Mouse (Mus musculus) neural tube, embryonic 15.5 days (tissue): ENCODE results near the gene T2. TPM values are rescaled to one million over a fixed set of nuclear protein-coding genes. Genes with fewer than 3 reads are reported as not detected.
"Not testable (repeated sequence)": the region's sequence is repeated elsewhere in the genome, so short reads cannot be mapped to it uniquely, and the experiment has no call there.

Experiments used
- ATAC-seq: fragments of 200-750 bp; cut with Nextera tagmentation; 2 replicates; pipeline ENCODE4 v1.8.0; 2017; ENCODE audit warnings: mild to moderate bottlenecking, moderate TSS enrichment, moderate library complexity; ENCODE audit not compliant: low FRiP score
- H3K27ac ChIP-seq: fragments of 300-500 bp; sonication (generic); replicated peaks from 2 replicates; pipeline ENCODE4 v1.5.1; 2015; ENCODE audit warnings: mild to moderate bottlenecking, inconsistent platforms
- H3K27me3 ChIP-seq: fragments of 300-500 bp; sonication (generic); replicated peaks from 2 replicates; pipeline ENCODE4 v1.6.1; 2015; ENCODE audit warnings: inconsistent platforms
- H3K36me3 ChIP-seq: fragments of 300-500 bp; sonication (generic); 2 replicates; pipeline ENCODE4 v1.6.1; 2015; ENCODE audit warnings: inconsistent platforms
- H3K4me1 ChIP-seq: fragments of 300-500 bp; sonication (generic); 2 replicates; pipeline ENCODE4 v1.6.1; 2015; ENCODE audit warnings: inconsistent platforms
- H3K4me2 ChIP-seq: fragments of 300-500 bp; sonication (generic); 2 replicates; pipeline ENCODE4 v1.6.1; 2015; ENCODE audit warnings: inconsistent platforms, mild to moderate bottlenecking, moderate library complexity
- H3K4me3 ChIP-seq: fragments of 300-500 bp; sonication (generic); replicated peaks from 2 replicates; pipeline ENCODE4 v1.5.1; 2015; ENCODE audit warnings: mild to moderate bottlenecking, inconsistent platforms
- H3K9ac ChIP-seq: fragments of 300-500 bp; sonication (generic); replicated peaks from 2 replicates; pipeline ENCODE4 v1.6.1; 2015; ENCODE audit warnings: mild to moderate bottlenecking, inconsistent platforms
- H3K9me3 ChIP-seq: fragments of 300-500 bp; sonication (generic); replicated peaks from 2 replicates; pipeline ENCODE4 v1.6.1; 2016; ENCODE audit warnings: inconsistent platforms
- WGBS: fragments of 180-500 bp; shearing (Covaris S2); methylation state at CpG from one replicate; pipeline ENCODE4 v1.1.7; 2015; ENCODE audit warnings: mixed read lengths; 5-methylcytosine and 5-hydroxymethylcytosine counted together
- polyA plus RNA-seq: library from polyadenylated mRNA; unstranded; fragments of >200 nt; fragmentation: Nextera tagmentation; extraction: Ambion mirVana; gene quantifications from 2 replicates; pipeline ENCODE4 v1.2.1, GENCODE M21; 2015

T2 gene
- polyA plus RNA-seq, 1 experiment from 2014 or later: 0.79 TPM

DNA sequence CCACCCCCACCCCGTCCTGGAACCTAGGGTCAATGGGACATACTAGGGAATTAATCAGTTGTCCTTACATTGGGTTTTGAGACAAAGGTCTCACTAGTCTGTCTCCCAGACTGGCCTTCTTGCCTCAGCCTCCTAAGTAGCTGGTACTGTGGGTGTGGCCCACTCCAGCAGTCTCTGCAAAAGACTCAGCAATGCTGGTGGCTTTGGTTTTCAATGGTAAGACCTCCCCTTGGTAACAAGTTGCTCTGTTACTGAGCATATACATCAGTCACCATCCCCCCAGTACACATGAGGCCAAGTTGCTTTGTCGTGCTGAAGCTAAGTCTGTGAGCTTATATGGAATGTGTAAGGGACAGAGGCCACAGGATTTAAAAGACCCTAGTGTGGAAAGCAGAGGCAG is 42.2 kb downstream of the T2 start:
- Histone ChIP-seq H3K27ac (no peak overlapping the region), H3K9ac (no peak overlapping the region), H3K36me3 (no peaks in the 10 kb centered on the region), H3K4me1 (no peaks in the 10 kb centered on the region), H3K4me2 (no peak overlapping the region), H3K27me3 (no peaks in the 10 kb centered on the region), H3K9me3 (no peaks in the 10 kb centered on the region), H3K4me3 (no peak overlapping the region)
- ATAC-seq: no peak
- WGBS: 65% methylated on average over 2 of the region's 2 CpGs

DNA sequence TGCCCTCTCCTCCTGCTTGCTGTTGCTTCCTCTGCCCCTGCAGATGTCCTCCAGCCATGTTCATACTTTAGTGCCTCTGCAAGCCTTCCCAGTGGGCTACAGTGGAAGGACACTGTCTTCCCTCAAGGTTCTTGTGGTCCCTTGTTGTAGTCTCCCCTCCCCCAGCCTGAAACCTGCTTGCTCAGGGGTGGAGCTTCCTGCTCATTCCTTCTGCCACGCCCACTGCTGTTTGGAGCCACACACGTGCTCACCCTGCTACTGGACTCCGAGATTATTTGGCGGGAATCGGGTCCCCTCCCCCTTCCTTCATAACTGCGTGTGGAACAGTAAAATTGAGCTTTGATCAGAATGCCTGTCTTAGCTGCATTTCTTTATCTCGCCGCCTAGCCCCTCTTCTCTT is 48.1 kb downstream of the T2 start:
- peaks cover 10% of the 10 kb centered on the region for H3K4me1 ChIP-seq
- not testable (repeated sequence) for H3K9me3 ChIP-seq, H3K4me3 ChIP-seq, H3K4me2 ChIP-seq, H3K27me3 ChIP-seq, ATAC-seq, H3K27ac ChIP-seq, H3K36me3 ChIP-seq, H3K9ac ChIP-seq
- 57% methylated on average over 8 of the region's 8 CpGs for WGBS

DNA sequence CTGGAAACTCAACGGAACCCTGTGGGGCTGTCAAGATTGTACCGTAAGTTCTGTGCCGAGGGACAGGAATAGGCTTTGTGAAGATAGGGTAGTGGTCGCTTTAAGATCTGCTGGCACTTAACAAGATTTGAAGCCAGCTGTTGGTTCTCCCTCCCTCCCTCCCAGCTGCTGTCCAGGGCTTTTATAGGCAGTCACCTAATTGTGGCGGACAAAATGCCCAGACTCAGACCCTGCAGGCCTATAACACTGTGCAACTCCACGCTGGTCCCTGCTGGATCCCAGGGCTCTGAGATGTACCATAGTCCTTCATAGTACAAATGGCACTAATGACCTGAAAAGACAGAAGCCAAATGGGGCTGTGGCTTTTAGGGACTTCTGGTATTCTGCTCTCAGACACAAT is 50.5 kb downstream of the T2 start:
- ATAC-seq: no peak

DNA sequence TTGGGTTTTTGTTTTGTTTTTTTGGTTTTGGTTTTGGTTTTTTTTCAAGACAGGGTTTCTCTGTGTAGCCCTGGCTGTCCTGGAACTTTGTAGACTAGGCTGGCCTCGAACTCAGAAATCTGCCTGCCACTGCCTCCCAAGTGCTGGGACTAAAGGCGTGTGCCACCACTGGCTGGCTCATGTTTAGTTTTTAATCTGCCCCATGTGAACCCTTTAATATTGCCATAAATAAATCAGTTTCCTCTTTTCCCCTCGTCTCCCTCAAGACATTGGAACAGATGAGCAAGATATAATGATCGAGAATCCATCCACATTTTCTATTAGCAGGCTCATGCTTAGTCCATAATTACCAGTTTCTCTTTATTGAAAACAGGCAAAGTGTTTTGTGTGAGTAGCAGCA is 52.2 kb downstream of the T2 start:
- H3K27me3 ChIP-seq, H3K27ac ChIP-seq, H3K4me3 ChIP-seq, H3K36me3 ChIP-seq, H3K4me2 ChIP-seq, H3K9me3 ChIP-seq, H3K9ac ChIP-seq, ATAC-seq: not testable (repeated sequence)
- peaks cover 13% of the 10 kb centered on the region for H3K4me1 ChIP-seq
- WGBS: 53% methylated on average over 4 of the region's 4 CpGs

More for the DNA sequence above, 50.5 kb downstream of the T2 start:
- Histone ChIP-seq H3K4me1 (peaks cover 13% of the 10 kb centered on the region), H3K27me3 (0 out of 2 replicates have a peak, but pooled peaks cover 2% of the 10 kb centered on the region), H3K4me3 (no peak overlapping the region), H3K9me3 (no peaks in the 10 kb centered on the region), H3K4me2 (no peak overlapping the region), H3K9ac (no peak overlapping the region), H3K27ac (no peak overlapping the region), H3K36me3 (no peaks in the 10 kb centered on the region)
- 22% methylated on average over 6 of the region's 6 CpGs for WGBS

DNA sequence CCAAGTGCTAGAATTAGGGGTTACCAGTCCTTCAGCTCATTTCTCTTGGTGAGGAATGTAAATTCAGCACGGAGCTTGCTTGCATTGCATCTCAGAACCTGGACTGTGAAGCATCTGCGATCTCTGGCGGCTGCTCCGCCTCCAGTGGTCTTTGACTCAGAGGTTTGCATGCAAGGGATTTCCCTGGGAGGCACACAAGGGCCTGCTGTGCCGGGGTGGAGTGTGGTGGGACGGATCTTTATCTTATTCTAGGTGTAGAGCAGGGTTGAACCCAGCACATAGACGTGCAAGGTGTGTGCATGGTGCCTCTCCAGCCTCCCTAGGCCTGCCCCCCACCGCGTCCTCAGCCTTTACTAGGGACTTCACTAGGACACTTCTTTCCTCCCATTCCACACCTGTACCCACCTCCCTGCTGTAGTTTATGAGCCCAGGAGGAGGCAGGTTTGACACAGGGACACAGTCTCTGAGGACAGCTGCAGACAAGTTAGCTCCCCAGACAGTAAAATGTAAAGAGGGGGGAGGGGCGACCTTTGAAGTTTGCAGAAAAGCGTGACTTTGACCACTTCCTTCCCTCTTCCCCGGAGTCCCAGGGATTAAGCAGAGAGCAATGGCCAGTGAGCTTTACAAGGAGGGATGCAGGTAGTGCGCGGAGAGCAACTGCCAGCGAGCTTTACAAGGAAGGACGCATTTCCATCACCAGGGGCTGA is 53.0 kb downstream of the T2 start:
- Histone ChIP-seq H3K4me1 (peaks cover 13% of the 10 kb centered on the region), H3K4me2 (no peak overlapping the region), H3K27me3 (peaks cover 7% of the 10 kb centered on the region; the same call in 1 of the 2 replicates), H3K4me3 (no peak overlapping the region), H3K27ac (no peak overlapping the region), H3K36me3 (no peaks in the 10 kb centered on the region), H3K9me3 (no peaks in the 10 kb centered on the region), H3K9ac (no peak overlapping the region)
- ATAC-seq: no peak
- 4% methylated on average over 16 of the region's 16 CpGs for WGBS

DNA sequence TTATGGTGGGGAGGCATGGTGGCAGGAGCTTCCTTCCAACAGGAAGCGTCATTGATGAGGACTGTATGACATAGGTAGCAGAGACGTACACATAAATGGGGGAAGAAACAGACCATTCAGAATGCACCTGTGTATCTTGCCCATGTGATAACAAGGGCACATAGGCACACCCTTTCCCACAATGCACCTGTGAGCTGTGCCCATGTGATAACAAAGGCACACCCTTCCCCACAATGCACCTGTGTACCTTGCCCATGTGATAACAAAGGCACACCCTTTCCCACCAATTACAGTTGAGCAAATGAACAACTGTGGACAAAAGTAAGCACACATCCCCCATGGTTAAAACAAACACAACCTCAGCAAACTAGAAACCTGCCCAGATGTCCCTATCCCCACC is 54.5 kb downstream of the T2 start:
- H3K9me3 ChIP-seq: no peaks in the 10 kb centered on the region
- WGBS: 89% methylated on average over 2 of the region's 2 CpGs
- H3K27me3 ChIP-seq: peaks cover 9% of the 10 kb centered on the region; the same call in 1 of the 2 replicates
- H3K4me2 ChIP-seq: no peak overlapping the region
- no peak overlapping the region for H3K27ac ChIP-seq
- H3K9ac ChIP-seq: no peak overlapping the region
- peaks cover 23% of the 10 kb centered on the region for H3K4me1 ChIP-seq
- no peaks in the 10 kb centered on the region for H3K36me3 ChIP-seq
- no peak for ATAC-seq
- no peak overlapping the region for H3K4me3 ChIP-seq

DNA sequence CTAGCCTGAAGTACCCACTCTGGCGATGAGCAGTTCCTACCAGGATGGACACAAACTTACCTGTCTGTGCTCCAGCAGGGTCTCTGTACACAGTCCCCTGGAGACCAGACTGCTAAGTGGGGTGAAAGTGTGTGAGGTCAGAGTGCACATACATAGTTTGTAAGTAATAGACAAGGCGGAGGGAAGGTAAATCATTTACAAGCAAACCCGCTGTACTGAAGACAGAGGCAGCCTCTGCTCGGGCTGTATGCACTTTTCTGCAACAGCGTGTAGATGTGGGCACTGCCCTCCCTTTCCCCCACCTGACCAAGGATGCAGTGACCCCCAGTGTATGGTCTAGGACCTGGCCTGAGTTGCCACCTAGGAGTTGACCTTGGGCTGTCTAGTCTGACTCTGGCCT is 57.9 kb downstream of the T2 start:
- no peak overlapping the region for H3K4me2 ChIP-seq
- 52% methylated on average over 5 of the region's 5 CpGs for WGBS

DNA sequence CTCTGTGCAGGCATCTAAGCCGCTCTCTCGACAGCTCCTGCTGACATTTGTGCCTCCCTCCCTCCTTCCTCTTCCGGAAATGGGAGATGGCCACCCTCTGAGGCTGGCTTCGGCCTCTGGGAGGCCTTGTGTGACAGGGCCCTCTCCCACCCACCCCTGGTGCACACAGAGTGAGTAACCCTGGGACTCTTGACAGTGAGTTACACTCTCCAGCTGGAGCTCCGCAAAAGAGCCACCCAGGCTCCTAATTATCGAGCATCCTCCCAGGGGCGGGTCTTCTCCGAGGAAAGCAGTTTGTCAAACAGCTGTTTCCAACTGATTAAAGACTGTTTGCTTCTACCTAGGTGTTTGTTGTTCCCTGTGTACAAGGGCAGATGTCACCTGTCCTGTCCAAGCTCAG is 59.7 kb downstream of the T2 start:
- H3K27me3 ChIP-seq: peaks cover 7% of the 10 kb centered on the region; the same call in 1 of the 2 replicates
- H3K9me3 ChIP-seq: no peaks in the 10 kb centered on the region
- WGBS: 14% methylated on average over 8 of the region's 8 CpGs
- H3K9ac ChIP-seq: no peak overlapping the region
- no peak overlapping the region for H3K27ac ChIP-seq
- H3K4me1 ChIP-seq: peaks cover 15% of the 10 kb centered on the region; the same call in 1 of the 2 replicates
- no peak for ATAC-seq
- no peak overlapping the region for H3K4me2 ChIP-seq
- no peak overlapping the region for H3K4me3 ChIP-seq
- H3K36me3 ChIP-seq: no peaks in the 10 kb centered on the region

More for the DNA sequence above, 57.9 kb downstream of the T2 start:
- no peak overlapping the region for H3K9ac ChIP-seq
- H3K36me3 ChIP-seq: no peaks in the 10 kb centered on the region
- H3K27me3 ChIP-seq: peaks cover 9% of the 10 kb centered on the region; the same call in 1 of the 2 replicates
- H3K27ac ChIP-seq: no peak overlapping the region
- no peak for ATAC-seq
- H3K4me1 ChIP-seq: peaks cover 21% of the 10 kb centered on the region
- no peaks in the 10 kb centered on the region for H3K9me3 ChIP-seq
- no peak overlapping the region for H3K4me3 ChIP-seq

DNA sequence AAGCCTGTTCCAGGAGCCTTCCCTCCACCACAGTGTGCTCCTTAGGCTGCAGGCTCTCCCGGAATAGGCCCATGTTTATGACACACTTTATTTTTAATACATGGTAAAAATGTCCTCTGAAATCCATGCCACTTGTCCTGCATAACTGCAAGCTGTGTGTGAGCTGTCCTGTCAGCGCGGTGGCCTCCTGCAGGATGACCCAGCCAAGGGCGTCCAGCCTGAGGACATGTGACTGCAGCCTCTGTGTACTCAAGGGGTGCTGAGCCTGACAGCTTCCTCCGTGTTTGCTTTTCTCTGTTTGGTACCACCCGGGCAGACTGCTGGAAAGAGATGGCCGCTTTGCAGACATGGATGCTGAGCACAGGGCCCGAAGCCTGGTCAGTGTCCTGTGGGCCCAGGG is 61.1 kb downstream of the T2 start:
- Histone ChIP-seq H3K27ac (no peak overlapping the region), H3K4me1 (peaks cover 15% of the 10 kb centered on the region; the same call in 1 of the 2 replicates), H3K4me3 (no peak overlapping the region), H3K36me3 (no peaks in the 10 kb centered on the region), H3K9me3 (no peaks in the 10 kb centered on the region), H3K4me2 (no peak overlapping the region), H3K9ac (no peak overlapping the region), H3K27me3 (peaks cover 7% of the 10 kb centered on the region; the same call in 1 of the 2 replicates)
- WGBS: 70% methylated on average over 8 of the region's 8 CpGs
- no peak for ATAC-seq

DNA sequence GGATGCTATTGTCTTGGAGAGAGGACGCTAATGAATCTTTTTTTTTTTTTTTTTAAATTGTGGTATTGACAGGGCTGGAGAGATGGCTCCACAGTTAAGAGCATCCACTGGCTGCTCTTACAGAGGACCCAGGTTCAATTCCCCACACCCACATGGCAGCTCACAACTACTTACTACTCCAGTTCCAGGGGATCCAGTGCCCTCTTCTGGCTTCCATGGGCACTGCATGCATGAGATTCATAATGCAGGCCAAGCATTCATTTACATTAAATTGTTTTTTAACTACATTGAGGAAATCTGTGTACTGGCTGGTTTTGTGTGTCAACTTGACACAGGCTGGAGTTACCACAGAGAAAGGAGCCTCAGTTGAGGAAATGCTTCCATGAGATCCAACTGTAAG is 64.9 kb downstream of the T2 start:
- H3K9me3 ChIP-seq: no peaks in the 10 kb centered on the region
- H3K4me1 ChIP-seq: peaks cover 2% of the 10 kb centered on the region; the same call in 1 of the 2 replicates
- H3K27ac ChIP-seq: no peak overlapping the region
- ATAC-seq: no peak
- no peak overlapping the region for H3K9ac ChIP-seq
- 56% methylated on average over 1 of the region's 1 CpGs for WGBS
- no peaks in the 10 kb centered on the region for H3K36me3 ChIP-seq
- no peak overlapping the region for H3K4me2 ChIP-seq
- H3K27me3 ChIP-seq: no peaks in the 10 kb centered on the region
- no peak overlapping the region for H3K4me3 ChIP-seq

DNA sequence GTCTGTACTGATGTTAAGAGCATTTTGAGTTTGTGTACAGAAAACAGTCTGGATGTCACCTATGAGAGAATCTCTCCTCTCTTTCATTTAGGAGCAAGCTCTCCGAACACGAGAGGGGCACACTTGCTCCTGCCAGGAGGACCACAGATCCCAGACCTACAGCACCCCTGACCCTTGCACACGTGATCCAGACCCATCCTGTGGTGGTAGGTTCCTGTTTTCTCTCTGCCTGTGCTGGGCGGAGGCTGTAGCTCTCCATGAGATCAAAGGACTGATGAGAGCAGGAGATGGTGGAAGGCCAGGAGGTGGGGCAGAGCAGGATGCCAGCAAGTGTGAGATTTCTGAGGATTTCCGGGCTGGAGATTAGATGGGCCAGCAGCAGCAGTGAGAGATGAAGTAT is 65.7 kb downstream of the T2 start:
- H3K4me3 ChIP-seq: no peak overlapping the region
- no peaks in the 10 kb centered on the region for H3K9me3 ChIP-seq
- H3K4me2 ChIP-seq: no peak overlapping the region
- H3K27me3 ChIP-seq: 0 out of 2 replicates have a peak, but pooled peaks cover 4% of the 10 kb centered on the region
- H3K9ac ChIP-seq: no peak overlapping the region
- 30% methylated on average over 5 of the region's 5 CpGs for WGBS
- ATAC-seq: no peak
- H3K36me3 ChIP-seq: no peaks in the 10 kb centered on the region
- H3K4me1 ChIP-seq: no peaks in the 10 kb centered on the region
- H3K27ac ChIP-seq: no peak overlapping the region

DNA sequence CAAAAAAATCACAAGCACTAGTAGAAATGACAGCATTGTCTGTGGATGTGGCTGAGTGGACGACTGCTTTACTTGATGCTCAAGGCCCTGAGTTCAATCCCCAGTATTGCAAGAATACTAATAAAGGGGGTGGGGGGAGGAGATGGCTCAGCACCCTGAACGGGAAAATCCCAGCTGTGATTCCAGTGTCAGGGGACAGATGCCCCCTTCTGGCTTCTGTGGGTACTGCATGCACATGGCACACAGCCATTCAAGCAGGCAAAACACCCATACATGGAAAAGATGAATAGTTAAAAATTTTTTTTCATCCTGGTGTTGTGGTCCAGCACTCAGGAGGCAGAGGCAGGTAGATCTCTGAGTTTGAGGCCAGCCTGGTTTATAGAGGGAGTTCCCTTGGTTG is 67.5 kb downstream of the T2 start:
- Histone ChIP-seq H3K4me1 (no peaks in the 10 kb centered on the region), H3K4me2 (no peak overlapping the region), H3K27me3 (peaks cover 14% of the 10 kb centered on the region), H3K36me3 (no peaks in the 10 kb centered on the region), H3K27ac (no peak overlapping the region), H3K4me3 (no peak overlapping the region), H3K9ac (no peak overlapping the region), H3K9me3 (no peaks in the 10 kb centered on the region)
- 44% methylated on average over 2 of the region's 2 CpGs for WGBS
- ATAC-seq: no peak
